Mouse (Mus musculus) brain, embryonic 18.5 days (tissue): ENCODE results near the gene Trappc2l.

Experiments
- DNase-seq: peaks from one replicate; pipeline ENCODE4 v3.0.0-alpha.2; 2012; ENCODE audit warnings: low read depth, low spot score

Trappc2l gene

GRCm38 (mm10) chr8:122656056-122656999 lies 44.9 kb downstream of the Trappc2l start:
- DNase-seq, result no peak

- DNase-seq, result no peak
Measured at GRCm38 (mm10) chr8:122658149-122658806, 46.8 kb downstream of the Trappc2l start.

GRCm38 (mm10) chr8:122658807-122659160 lies 47.3 kb downstream of the Trappc2l start:
- DNase-seq, result no peak

- no peak for DNase-seq
Measured at GRCm38 (mm10) chr8:122660022-122660421, 48.6 kb downstream of the Trappc2l start.

- no peak for DNase-seq
Measured at GRCm38 (mm10) chr8:122661138-122661537, 49.7 kb downstream of the Trappc2l start.

- no peak for DNase-seq
Measured at GRCm38 (mm10) chr8:122661894-122662293, 50.5 kb downstream of the Trappc2l start.

GRCm38 (mm10) chr8:122663106-122663505 lies 51.7 kb downstream of the Trappc2l start:
- DNase-seq, result no peak

GRCm38 (mm10) chr8:122663670-122664069 lies 52.2 kb downstream of the Trappc2l start:
- DNase-seq, result no peak

GRCm38 (mm10) chr8:122665221-122665620 lies 53.8 kb downstream of the Trappc2l start:
- DNase-seq, result no peak

GRCm38 (mm10) chr8:122665667-122666316 lies 54.4 kb downstream of the Trappc2l start:
- DNase-seq, result no peak
